Mouse (Mus musculus): ENCODE measurements at regions not wholly inside any gene's neighbourhood (a gene's known extent, or its start where the extent isn't known, plus 50 kb on each side); places are given as distances from the start of the nearest gene placed in this dataset.

GRCm38 (mm10) chr17:9896964-9897363, 227.4 kb upstream of the Pabpc6 start:
- peaks cover 2% of the 10 kb centered on the region; the same call in 1 of the 2 replicates for H3K4me1 ChIP-seq (ENCODE audit: control insufficient read depth, insufficient read depth, low read length)
- ATAC-seq: no peak

GRCm38 (mm10) chr17:9895686-9896082, 226.2 kb upstream of the Pabpc6 start:
- 90% methylated on average over 7 of the region's 7 CpGs for WGBS
- ATAC-seq: no peak
- no peak overlapping the region for H3K9ac ChIP-seq (ENCODE audit: low read length)

More at GRCm38 (mm10) chr17:9896964-9897363, 227.4 kb upstream of the Pabpc6 start:
- Histone ChIP-seq H3K36me3 (ENCODE audit: control insufficient read depth, insufficient read depth, low read length) (no peaks in the 10 kb centered on the region), H3K9me3 (replicated peaks; ENCODE audit: control insufficient read depth, low read length) (no peaks in the 10 kb centered on the region), H3K27me3 (replicated peaks; ENCODE audit: control insufficient read depth, insufficient read depth, low read length) (no peaks in the 10 kb centered on the region), H3K4me2 (ENCODE audit: low read length) (no peak overlapping the region), H3K4me3 (ENCODE audit: low read depth, low read length) (no peak overlapping the region), H3K27ac (ENCODE audit: low read depth, low read length) (no peak overlapping the region), H3K9ac (ENCODE audit: low read length) (no peak overlapping the region)
- 75% methylated on average over 2 of the region's 2 CpGs for WGBS
- no peak for DNase-seq (ENCODE audit: low spot score)

GRCm38 (mm10) chr17:9894828-9895685, 225.5 kb upstream of the Pabpc6 start:
- no peak for DNase-seq (ENCODE audit: low spot score)
- 76% methylated on average over 19 of the region's 19 CpGs for WGBS

More at GRCm38 (mm10) chr17:9895686-9896082, 226.2 kb upstream of the Pabpc6 start:
- peaks cover 2% of the 10 kb centered on the region; the same call in 1 of the 2 replicates for H3K4me1 ChIP-seq (ENCODE audit: control insufficient read depth, insufficient read depth, low read length)
- no peaks in the 10 kb centered on the region for H3K36me3 ChIP-seq (ENCODE audit: control insufficient read depth, insufficient read depth, low read length)
- H3K27ac ChIP-seq (ENCODE audit: low read depth, low read length): no peak overlapping the region
- no peak overlapping the region for H3K4me3 ChIP-seq (ENCODE audit: low read depth, low read length)
- no peaks in the 10 kb centered on the region for H3K9me3 ChIP-seq (replicated peaks; ENCODE audit: control insufficient read depth, low read length)
- no peak for DNase-seq (ENCODE audit: low spot score)
- H3K4me2 ChIP-seq (ENCODE audit: low read length): no peak overlapping the region
- H3K27me3 ChIP-seq (replicated peaks; ENCODE audit: control insufficient read depth, insufficient read depth, low read length): no peaks in the 10 kb centered on the region

GRCm38 (mm10) chr17:9893966-9894365, 224.4 kb upstream of the Pabpc6 start:
- no peaks in the 10 kb centered on the region for H3K9me3 ChIP-seq (replicated peaks; ENCODE audit: control insufficient read depth, low read length)
- no peaks in the 10 kb centered on the region for H3K27me3 ChIP-seq (replicated peaks; ENCODE audit: control insufficient read depth, insufficient read depth, low read length)
- 56% methylated on average over 6 of the region's 6 CpGs for WGBS
- DNase-seq (ENCODE audit: low spot score): no peak
- peaks cover 2% of the 10 kb centered on the region; the same call in 1 of the 2 replicates for H3K4me1 ChIP-seq (ENCODE audit: control insufficient read depth, insufficient read depth, low read length)
- no peaks in the 10 kb centered on the region for H3K36me3 ChIP-seq (ENCODE audit: control insufficient read depth, insufficient read depth, low read length)
- H3K9ac ChIP-seq (ENCODE audit: low read length): no peak overlapping the region
- ATAC-seq: 0 out of 2 replicates have a peak, but pooled peaks have one; percentile 34
- no peak overlapping the region for H3K4me3 ChIP-seq (ENCODE audit: low read depth, low read length)
- no peak overlapping the region for H3K27ac ChIP-seq (ENCODE audit: low read depth, low read length)
- H3K4me2 ChIP-seq (ENCODE audit: low read length): no peak overlapping the region

More at GRCm38 (mm10) chr17:9894828-9895685, 225.5 kb upstream of the Pabpc6 start:
- Histone ChIP-seq H3K4me2 (ENCODE audit: low read length) (no peak overlapping the region), H3K4me3 (ENCODE audit: low read depth, low read length) (no peak overlapping the region), H3K27me3 (replicated peaks; ENCODE audit: control insufficient read depth, insufficient read depth, low read length) (no peaks in the 10 kb centered on the region), H3K27ac (ENCODE audit: low read depth, low read length) (no peak overlapping the region), H3K9ac (ENCODE audit: low read length) (no peak overlapping the region), H3K36me3 (ENCODE audit: control insufficient read depth, insufficient read depth, low read length) (no peaks in the 10 kb centered on the region), H3K9me3 (replicated peaks; ENCODE audit: control insufficient read depth, low read length) (no peaks in the 10 kb centered on the region), H3K4me1 (ENCODE audit: control insufficient read depth, insufficient read depth, low read length) (peaks cover 2% of the 10 kb centered on the region; the same call in 1 of the 2 replicates)
- ATAC-seq: no peak

GRCm38 (mm10) chr17:9892776-9893175, 223.3 kb upstream of the Pabpc6 start:
- no peak overlapping the region for H3K4me3 ChIP-seq (ENCODE audit: low read depth, low read length)
- H3K36me3 ChIP-seq (ENCODE audit: control insufficient read depth, insufficient read depth, low read length): no peaks in the 10 kb centered on the region
- H3K4me1 ChIP-seq (ENCODE audit: control insufficient read depth, insufficient read depth, low read length): peaks cover 9% of the 10 kb centered on the region; the same call in 1 of the 2 replicates
- no peak overlapping the region for H3K4me2 ChIP-seq (ENCODE audit: low read length)
- H3K9me3 ChIP-seq (replicated peaks; ENCODE audit: control insufficient read depth, low read length): no peaks in the 10 kb centered on the region
- H3K9ac ChIP-seq (ENCODE audit: low read length): no peak overlapping the region
- no peak for ATAC-seq
- no peaks in the 10 kb centered on the region for H3K27me3 ChIP-seq (replicated peaks; ENCODE audit: control insufficient read depth, insufficient read depth, low read length)
- no peak for DNase-seq (ENCODE audit: low spot score)
- H3K27ac ChIP-seq (ENCODE audit: low read depth, low read length): no peak overlapping the region
- 39% methylated on average over 5 of the region's 5 CpGs for WGBS

GRCm38 (mm10) chr17:9892141-9892540, 222.6 kb upstream of the Pabpc6 start:
- H3K36me3 ChIP-seq (ENCODE audit: control insufficient read depth, insufficient read depth, low read length): no peaks in the 10 kb centered on the region
- H3K27ac ChIP-seq (ENCODE audit: low read depth, low read length): no peak overlapping the region
- ATAC-seq (no peak), DNase-seq (ENCODE audit: low spot score) (no peak)
- H3K9me3 ChIP-seq (replicated peaks; ENCODE audit: control insufficient read depth, low read length): no peaks in the 10 kb centered on the region
- no peak overlapping the region for H3K9ac ChIP-seq (ENCODE audit: low read length)
- H3K4me2 ChIP-seq (ENCODE audit: low read length): no peak overlapping the region
- peaks cover 9% of the 10 kb centered on the region; the same call in 1 of the 2 replicates for H3K4me1 ChIP-seq (ENCODE audit: control insufficient read depth, insufficient read depth, low read length)
- WGBS: 80% methylated on average over 9 of the region's 9 CpGs
- no peaks in the 10 kb centered on the region for H3K27me3 ChIP-seq (replicated peaks; ENCODE audit: control insufficient read depth, insufficient read depth, low read length)
- no peak overlapping the region for H3K4me3 ChIP-seq (ENCODE audit: low read depth, low read length)

- Histone ChIP-seq H3K9ac (ENCODE audit: low read length) (no peak overlapping the region), H3K27ac (ENCODE audit: low read depth, low read length) (no peak overlapping the region), H3K4me1 (ENCODE audit: control insufficient read depth, insufficient read depth, low read length) (peaks cover 16% of the 10 kb centered on the region), H3K36me3 (ENCODE audit: control insufficient read depth, insufficient read depth, low read length) (no peaks in the 10 kb centered on the region), H3K27me3 (replicated peaks; ENCODE audit: control insufficient read depth, insufficient read depth, low read length) (no peaks in the 10 kb centered on the region), H3K9me3 (replicated peaks; ENCODE audit: control insufficient read depth, low read length) (no peaks in the 10 kb centered on the region), H3K4me2 (ENCODE audit: low read length) (no peak overlapping the region), H3K4me3 (ENCODE audit: low read depth, low read length) (no peak overlapping the region)
- ATAC-seq (no peak), DNase-seq (ENCODE audit: low spot score) (no peak)
- 63% methylated on average over 4 of the region's 4 CpGs for WGBS
Measured at GRCm38 (mm10) chr17:9888494-9888893, 219.0 kb upstream of the Pabpc6 start.

- Histone ChIP-seq H3K9ac (ENCODE audit: low read length) (no peak overlapping the region), H3K4me3 (ENCODE audit: low read depth, low read length) (no peak overlapping the region), H3K9me3 (replicated peaks; ENCODE audit: control insufficient read depth, low read length) (no peaks in the 10 kb centered on the region), H3K36me3 (ENCODE audit: control insufficient read depth, insufficient read depth, low read length) (no peaks in the 10 kb centered on the region), H3K27ac (ENCODE audit: low read depth, low read length) (0 out of 2 replicates have a peak overlapping the region, but pooled peaks have one; percentile 21), H3K4me1 (ENCODE audit: control insufficient read depth, insufficient read depth, low read length) (peaks cover 22% of the 10 kb centered on the region), H3K27me3 (replicated peaks; ENCODE audit: control insufficient read depth, insufficient read depth, low read length) (no peaks in the 10 kb centered on the region), H3K4me2 (ENCODE audit: low read length) (no peak overlapping the region)
- ATAC-seq: no peak
- peak; percentile 58 for DNase-seq (ENCODE audit: low spot score)
- WGBS: 63% methylated on average over 7 of the region's 7 CpGs
Measured at GRCm38 (mm10) chr17:9885110-9885509, 215.6 kb upstream of the Pabpc6 start.

- Histone ChIP-seq H3K4me3 (ENCODE audit: low read depth, low read length) (no peak overlapping the region), H3K9me3 (replicated peaks; ENCODE audit: control insufficient read depth, low read length) (no peaks in the 10 kb centered on the region), H3K4me1 (ENCODE audit: control insufficient read depth, insufficient read depth, low read length) (peaks cover 29% of the 10 kb centered on the region), H3K9ac (ENCODE audit: low read length) (no peak overlapping the region), H3K27ac (ENCODE audit: low read depth, low read length) (no peak overlapping the region), H3K4me2 (ENCODE audit: low read length) (no peak overlapping the region), H3K27me3 (replicated peaks; ENCODE audit: control insufficient read depth, insufficient read depth, low read length) (no peaks in the 10 kb centered on the region), H3K36me3 (ENCODE audit: control insufficient read depth, insufficient read depth, low read length) (no peaks in the 10 kb centered on the region)
- DNase-seq (ENCODE audit: low spot score) (peak; percentile 63), ATAC-seq (no peak)
- WGBS: 15% methylated on average over 9 of the region's 9 CpGs
Measured at GRCm38 (mm10) chr17:9882639-9883226, 213.2 kb upstream of the Pabpc6 start.

Measured in forebrain, embryonic 14.5 days (tissue).